Mouse (Mus musculus): ENCODE results near the gene Ccdc102a. TPM values are rescaled to one million over a fixed set of nuclear protein-coding genes. Genes with fewer than 3 reads are reported as not detected.

The Ccdc102a gene
- total RNA-seq, 1 experiment from 2014 or later, result 2.2 TPM

DNA sequence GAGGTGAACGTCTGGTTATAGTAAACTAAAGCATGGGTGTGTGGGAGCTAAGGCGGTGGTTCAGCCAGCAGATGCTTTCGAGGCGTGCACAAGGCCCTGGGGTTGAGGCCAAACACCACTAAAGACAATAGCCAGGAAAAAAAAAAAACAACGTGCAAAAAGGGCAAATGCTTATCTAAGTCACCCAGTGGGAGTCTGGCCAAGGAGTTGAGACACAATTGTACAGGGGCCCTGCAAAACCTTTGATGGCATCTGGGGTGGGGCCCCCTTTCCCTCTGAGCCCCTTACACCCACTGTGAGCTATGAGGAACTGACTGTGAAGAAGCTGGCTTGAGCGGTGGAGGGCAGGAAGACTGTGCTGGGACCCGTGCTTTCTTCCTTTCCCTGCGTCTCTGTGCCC is 4.7 kb upstream of the Ccdc102a start:
- ATAC-seq (replicated peaks; ENCODE audit: low read depth, poor library complexity, severe bottlenecking), result peak; percentile 56

DNA sequence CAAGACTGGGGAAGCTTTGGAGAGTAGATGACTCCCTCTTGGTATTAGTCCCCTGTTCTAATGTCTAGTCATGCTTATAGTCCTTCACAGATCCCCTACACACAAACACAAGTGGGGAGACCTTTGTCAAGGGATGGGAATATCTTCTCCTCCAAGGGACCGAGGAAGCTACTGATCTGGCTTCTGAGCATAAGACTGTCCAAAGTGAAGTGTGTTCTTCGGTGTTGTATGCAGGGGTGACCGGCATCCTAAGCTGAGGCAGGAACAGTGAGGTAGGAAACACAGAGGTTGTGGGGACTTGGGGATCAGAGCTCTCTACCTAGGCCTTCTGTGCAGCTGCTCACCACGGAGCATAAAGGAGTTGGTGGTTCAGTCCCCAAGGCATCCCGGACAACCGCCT is 4.3 kb upstream of the Ccdc102a start:
- ATAC-seq (replicated peaks; ENCODE audit: low read depth, poor library complexity, severe bottlenecking), result no peak

DNA sequence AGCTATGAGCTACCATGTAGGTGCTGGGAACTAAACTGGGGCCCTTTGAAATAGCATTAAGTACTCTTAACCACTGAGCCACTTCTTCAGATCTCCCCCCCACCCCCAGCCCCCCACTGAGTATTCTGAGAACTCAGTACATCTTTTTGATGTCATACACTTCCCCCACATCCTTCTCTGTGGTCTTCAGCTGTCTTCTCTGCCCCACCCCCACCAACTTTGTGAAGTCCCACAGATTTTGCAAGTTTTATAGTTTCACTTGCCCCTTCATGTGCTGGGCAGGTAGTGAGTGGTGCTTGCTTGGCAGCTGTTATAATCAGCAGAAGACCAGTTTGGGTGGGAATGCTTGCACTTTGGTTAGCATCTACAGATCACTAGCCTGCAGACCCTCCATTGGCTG is 1.4 kb upstream of the Ccdc102a start:
- ATAC-seq (replicated peaks; ENCODE audit: low read depth, poor library complexity, severe bottlenecking), result 0 out of 2 replicates have a peak, but pooled peaks have one; percentile 9

DNA sequence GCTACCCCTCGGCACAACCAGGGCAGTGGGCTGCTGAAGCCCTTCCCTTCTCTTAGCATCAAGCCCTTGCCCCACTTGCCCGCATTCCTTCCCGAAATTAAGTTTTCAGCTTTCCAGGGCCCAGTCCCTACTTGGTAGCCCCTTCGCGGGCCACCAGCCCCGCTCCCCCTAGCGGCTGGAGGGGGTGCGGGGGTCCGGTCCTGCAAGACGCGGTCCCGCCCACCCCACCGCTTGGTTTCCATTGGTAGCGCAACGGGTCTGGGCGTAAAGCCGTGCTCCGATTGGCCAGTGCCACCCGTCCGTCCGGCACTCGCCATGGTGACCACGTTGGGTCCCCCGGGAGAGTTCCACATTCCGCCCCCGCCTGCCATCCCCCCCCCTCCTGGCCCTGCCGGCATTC is 546 bp downstream of the Ccdc102a start:
- peak; percentile 79 for ATAC-seq (replicated peaks; ENCODE audit: low read depth, poor library complexity, severe bottlenecking)

DNA sequence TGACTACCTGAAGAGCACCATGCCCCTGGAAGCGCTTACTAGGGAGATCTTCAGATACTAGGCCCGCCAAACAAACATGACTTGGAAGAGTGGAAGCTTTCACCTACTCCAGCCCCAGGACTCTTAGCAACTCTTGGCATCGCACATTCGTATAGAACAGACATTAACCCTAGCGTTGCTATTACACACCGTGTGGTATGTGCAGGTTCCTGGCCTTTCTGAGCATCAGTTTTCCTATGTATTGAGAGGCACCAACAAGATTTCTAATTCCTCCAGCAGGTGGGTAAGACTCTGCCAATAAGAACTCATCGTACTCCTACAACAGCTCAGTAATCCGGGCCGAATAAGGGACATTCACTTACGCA is 956 bp downstream of the Ccdc102a start:
- 0 out of 2 replicates have a peak, but pooled peaks have one; percentile 1 for ATAC-seq (replicated peaks; ENCODE audit: low read depth, poor library complexity, severe bottlenecking)

DNA sequence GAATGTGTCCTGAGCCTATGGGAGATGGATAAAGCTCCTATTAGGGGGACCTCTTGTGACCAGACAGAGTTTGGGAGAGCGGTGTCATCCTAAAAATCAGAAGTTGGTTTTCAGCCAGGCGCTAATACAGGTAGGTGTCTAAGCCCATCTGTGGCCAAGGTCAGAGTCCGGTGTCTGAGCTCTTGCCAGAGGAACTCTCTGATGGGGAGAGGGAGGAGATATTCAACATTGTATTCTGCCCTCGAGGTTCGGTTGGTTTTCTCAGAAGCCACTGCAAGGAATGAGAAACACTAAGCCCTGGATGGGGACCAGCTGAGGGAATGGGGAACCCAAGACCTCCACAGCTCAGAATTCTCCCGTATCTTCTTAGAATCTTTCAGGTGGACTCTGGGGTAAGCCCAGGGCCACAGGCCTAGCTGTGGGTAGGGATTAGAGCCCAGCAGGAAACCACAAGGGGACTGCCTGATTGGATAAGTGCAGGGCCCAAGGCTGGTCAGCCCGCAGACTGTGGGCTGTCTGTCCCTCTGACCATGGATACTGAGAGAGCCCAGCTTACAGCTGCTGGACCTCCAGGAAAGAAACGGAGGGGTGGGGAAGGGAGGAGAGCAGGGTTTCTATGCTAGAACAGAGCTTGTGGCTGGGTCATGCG is 1.5 kb downstream of the Ccdc102a start:
- peak; percentile 36 for ATAC-seq (replicated peaks; ENCODE audit: low read depth, poor library complexity, severe bottlenecking)

DNA sequence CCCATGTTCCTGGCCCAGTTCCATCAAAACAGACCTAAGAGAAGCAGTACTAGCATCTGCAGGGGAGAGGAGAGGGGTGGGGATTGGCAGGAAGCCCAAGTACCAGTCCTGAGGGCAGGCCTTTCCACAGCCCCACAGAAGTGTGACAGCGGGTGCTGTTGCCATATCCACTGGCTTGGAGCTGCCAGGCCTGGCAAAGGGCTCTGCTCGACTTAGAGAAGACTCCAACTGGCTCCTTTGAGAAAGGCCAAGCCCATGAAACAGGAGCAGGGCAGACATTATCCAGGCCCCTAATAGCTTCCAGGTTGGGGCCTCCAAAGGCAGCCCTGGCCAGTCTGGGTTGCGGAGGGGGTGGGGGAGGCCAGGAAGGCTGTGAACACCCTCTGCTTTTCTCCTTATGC is 3.2 kb downstream of the Ccdc102a start:
- no peak for ATAC-seq (replicated peaks; ENCODE audit: low read depth, poor library complexity, severe bottlenecking)

DNA sequence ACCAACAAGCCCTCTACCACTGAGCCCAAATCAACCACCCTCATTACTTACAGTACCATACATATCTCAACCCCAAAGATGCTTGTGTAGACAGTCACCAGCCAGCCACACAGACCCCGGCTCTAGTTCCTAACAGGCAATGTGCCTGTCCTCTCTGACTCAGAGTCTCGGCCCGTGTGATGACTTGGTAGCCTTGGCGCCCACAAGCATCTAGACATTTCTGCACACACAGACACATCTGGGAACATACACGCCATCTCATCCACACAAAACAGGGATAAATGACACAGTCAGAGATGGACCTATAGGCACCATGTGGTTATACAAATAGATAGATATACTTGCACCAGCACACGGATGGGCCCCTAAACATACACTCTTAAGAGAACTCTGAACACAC is 3.6 kb downstream of the Ccdc102a start:
- no peak for ATAC-seq (replicated peaks; ENCODE audit: low read depth, poor library complexity, severe bottlenecking)

DNA sequence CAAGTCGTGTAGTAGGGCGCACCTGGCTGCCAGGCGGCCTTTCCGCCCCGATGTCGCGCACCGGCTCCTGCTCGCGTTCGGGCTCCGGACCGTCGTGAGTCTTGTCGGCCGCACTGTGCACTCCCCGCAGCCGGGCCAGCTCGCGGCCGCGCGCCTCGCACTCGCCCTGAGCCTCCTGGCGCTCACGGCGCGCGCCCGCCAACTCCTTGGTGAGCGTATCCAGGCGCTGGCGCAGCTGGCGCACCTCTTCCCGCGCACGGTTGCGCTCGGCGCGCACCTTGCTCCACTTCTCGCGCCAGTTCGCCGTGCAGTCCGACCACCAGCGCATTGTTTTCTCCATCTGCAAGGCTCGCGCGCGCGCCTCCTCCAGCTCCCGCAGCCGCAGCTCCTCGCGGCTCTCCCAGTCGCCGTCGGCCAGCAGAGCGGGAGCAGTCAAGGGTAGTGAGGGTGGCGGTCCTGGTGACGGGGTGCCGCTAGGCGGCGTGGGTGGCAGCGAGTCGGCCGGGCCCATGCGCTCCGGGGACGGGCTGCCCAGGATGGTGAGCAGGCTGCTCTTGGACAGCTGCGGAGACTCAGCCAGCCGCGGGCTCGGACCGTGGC is 4.7 kb downstream of the Ccdc102a start:
- no peak for ATAC-seq (replicated peaks; ENCODE audit: low read depth, poor library complexity, severe bottlenecking)

DNA sequence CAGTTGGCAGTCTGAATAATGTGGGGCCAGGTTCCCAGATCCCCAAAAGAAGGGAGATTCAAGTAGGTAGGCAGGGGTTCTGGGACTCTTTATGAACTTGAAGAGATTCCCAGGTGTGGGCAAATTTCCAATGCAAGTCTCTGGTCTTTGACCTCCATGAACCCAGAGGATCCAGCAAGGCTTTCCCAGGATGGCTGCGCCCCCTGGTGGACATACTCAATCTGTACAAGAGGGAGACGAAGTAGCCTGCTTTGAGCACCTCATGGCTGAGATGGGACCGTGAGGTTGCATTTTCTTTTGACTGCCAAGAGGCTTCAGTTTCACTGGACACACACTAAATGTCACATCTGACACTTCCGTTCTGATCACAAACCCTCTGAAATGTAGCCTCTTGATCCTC is 9.1 kb downstream of the Ccdc102a start:
- peak; percentile 85 for ATAC-seq (replicated peaks; ENCODE audit: low read depth, poor library complexity, severe bottlenecking)

DNA sequence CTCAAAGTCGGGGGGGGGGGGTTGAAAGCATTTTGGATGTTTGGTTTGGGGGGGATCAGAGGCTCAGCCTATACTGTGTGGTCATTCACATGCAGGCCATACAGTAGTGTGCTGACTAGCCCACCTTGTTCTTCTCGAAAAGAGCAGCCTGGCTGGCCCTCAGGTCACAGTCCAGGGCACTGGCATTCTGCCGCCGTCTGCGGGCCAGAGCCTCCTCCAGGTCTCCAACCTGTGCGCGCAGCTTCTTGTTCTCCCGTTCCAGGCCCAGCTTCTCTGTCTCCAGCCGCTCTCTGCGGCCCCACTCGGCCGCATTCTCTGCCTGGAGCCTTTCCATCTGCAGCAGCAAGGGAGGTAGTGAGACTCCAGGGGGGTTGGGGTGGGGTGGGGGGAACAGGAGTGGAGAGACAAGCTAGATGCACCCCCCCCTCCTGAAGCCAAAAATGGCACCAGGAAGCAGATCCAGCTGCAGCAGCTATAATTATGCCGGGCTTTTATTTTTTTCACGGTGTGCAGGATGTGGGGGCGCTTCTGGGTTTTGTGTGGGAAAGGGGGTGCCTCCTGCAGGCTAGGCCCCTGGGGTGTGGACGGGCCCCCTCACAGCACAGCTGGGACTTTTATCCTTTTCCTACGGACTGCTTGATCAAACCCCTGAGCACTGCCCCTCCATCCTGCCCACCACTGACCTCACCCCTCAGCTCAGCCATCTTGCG is 10.2 kb downstream of the Ccdc102a start:
- ATAC-seq (replicated peaks; ENCODE audit: low read depth, poor library complexity, severe bottlenecking), result no peak

DNA sequence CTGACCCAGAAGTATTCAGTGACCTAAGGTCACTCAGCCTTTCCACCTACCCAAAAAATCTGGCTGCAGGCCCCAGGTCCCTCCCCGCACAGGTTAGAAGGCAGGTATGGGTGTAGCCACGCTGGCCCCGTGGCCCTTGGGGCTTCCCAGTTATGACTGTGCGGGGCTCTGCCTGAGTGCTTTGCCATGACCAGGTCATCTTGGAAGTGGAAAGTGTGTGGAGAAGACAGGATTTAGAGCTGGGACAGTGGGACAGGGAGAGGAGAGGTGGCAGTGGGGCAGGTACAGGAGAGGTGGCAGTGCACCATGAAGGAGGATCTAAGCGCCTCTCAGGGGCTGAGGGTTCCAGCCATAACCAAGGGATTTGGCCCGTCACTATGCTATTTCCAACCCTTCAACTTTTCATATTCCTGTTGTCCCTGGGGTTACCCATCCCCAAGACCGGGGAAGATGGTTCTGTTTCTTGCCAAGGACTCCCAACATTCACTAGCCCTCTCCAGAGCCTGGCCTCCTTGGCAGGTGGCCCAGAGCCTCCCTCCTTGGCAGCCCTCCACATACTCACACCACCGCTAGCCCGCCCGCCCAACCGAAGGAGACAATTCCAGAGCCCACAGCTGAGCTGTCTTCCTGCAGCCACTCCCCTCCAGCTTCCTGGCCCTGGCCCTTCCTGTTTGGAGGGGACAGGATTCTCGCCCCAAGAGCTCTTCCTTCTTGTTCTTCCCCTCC is 13.3 kb downstream of the Ccdc102a start:
- ATAC-seq (replicated peaks; ENCODE audit: low read depth, poor library complexity, severe bottlenecking), result no peak

DNA sequence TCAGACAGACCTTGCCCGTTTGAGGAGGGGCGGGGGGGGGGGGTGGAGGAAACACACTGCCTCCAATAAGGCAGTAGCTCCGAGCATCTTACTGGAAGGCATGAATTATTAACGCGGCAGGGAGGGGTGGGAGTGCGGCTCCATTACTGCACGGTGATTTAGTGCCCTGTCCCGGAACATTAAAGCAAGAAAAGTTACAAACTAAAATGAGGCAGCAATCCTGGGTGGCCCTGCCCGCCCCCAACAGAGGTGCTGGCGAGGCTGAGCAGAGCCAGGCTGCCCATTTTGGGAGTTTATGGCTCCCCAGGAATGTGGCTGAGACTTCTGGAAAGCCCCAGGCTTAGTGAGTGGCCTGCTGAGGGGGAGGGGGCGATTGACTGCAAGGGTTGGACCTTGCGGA is 14.2 kb downstream of the Ccdc102a start:
- no peak for ATAC-seq (replicated peaks; ENCODE audit: low read depth, poor library complexity, severe bottlenecking)

DNA sequence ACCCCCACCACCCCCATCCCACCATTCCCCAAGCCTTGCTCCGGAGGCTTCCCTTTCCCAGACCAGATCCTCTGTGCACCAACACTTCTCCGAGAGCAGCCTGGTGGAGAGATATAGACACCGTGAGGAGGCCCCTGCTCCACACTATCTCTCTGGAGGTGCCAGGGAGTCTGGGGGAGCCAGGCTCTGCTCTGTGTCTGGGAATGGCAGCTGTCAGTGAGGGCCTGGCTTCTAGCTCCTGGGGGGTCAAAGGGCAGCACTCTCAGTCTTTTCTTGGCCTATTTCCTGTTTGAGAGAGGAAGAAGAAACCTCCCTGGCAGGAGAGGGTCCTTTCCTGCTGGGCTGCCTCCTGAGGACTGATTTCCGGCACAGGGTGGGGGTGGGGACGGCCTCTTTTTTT is 16.9 kb downstream of the Ccdc102a start:
- no peak for ATAC-seq (replicated peaks; ENCODE audit: low read depth, poor library complexity, severe bottlenecking)

DNA sequence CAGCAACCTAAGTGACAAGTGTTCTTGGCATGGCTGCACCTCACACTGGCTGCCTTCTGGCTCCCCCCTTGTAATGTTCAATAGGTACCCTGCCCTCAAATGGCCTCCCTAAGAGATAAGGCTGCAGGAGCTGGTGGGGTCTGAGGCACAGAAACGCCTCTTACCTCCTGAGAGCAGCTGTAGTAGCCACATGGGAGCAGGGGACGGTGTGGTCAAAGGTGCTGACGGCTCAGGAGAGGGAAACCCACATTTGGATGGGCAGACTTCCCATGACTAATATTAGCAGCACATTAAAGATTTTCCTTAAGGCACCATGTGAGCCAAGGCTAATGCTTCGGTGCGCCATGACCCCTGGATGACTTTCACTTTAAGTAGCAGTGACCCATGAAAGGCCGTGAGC is 17.3 kb downstream of the Ccdc102a start:
- no peak for ATAC-seq (replicated peaks; ENCODE audit: low read depth, poor library complexity, severe bottlenecking)

DNA sequence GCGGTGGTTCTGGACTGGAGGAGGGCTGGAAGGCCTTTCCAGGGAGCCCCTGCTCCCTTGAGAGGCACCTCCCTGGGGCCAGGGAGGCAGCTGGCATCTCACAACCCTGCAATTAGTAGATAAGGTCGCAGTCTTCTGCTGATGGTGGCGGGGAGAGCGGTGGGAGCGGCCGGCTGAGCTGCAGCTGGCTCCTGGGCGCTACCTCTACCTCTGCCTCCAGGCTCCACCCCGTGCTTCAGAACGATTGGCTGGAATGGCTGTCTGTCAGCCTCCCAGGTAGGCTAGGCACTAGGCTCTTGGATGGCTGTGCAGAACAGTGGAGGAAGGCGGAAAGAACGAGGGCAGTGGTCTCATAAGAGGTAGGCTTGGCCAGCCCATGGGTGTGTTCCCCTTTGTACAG is 18.6 kb downstream of the Ccdc102a start:
- peak; percentile 90 for ATAC-seq (replicated peaks; ENCODE audit: low read depth, poor library complexity, severe bottlenecking)

DNA sequence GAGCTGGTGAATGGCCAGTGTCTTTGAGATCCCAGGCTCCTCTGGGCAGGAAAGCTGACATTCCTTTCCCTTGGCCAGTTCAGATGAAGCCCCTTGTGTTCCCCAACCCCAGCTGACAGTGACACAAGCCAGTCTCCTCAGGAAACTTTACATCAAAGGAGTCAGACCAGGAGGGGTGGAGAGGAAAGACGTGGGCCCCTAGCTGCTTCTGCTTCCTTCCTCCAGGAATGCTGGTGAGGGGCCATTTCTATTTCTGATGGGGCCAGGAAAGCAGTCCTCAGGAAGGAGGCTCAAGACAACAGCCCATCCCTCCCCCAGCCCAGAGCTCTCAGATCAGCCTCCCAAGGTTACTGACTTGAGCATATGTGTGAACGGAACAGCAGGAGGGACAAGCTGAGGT is 25.0 kb downstream of the Ccdc102a start:
- no peak for ATAC-seq (replicated peaks; ENCODE audit: low read depth, poor library complexity, severe bottlenecking)

DNA sequence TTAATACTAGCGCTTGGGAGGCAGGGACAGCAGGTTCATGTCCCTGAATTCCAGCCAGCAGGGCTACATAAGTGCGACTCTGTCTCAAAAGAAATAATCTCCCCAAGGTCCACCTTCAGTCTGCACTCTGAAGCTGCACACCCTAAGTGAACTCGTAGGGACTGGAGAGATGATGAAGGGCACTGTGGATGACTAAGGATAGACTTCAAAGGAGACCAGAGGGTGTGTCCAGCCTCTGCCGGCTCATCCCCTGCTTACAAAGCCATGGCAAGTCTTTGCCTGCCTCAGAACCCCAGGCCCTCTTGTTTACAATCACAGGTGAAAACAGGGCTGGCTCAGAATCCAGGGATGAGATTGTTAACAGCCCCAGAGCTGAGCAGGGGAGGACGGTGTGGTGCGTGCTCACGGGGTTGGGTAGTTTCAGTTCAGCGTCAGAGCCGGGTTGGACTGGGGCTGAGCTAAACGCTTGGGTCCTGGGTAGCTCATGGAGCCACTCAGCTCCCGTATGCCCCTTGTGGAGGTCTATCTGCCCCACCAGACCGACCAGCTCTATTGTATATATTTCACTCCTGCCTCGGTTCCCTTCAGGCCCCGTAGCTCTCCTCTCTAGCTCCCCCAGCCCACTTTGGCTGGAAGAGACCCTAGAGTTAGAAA is 29.4 kb downstream of the Ccdc102a start:
- peak; percentile 89 for ATAC-seq (replicated peaks; ENCODE audit: low read depth, poor library complexity, severe bottlenecking)

DNA sequence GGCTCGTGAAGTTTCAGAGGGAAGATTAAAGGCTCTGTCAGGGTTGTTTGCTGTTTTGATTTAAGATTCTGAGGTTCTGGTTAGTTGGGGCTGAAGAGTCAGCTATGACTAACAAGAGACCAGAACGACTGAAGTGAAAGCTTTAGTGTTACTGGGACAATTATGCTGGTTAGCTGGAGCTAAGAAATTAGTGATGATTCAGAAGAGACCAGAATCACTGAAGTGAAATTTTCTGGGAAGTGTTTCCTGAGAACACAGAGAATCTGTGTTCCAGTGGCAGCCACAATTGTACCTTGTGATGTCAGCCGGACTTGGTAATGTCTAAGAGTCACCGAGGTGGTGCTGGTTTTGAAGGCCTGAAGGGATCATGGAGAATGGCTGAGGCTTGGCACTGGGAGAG is 37.2 kb downstream of the Ccdc102a start:
- no peak for ATAC-seq (replicated peaks; ENCODE audit: low read depth, poor library complexity, severe bottlenecking)

DNA sequence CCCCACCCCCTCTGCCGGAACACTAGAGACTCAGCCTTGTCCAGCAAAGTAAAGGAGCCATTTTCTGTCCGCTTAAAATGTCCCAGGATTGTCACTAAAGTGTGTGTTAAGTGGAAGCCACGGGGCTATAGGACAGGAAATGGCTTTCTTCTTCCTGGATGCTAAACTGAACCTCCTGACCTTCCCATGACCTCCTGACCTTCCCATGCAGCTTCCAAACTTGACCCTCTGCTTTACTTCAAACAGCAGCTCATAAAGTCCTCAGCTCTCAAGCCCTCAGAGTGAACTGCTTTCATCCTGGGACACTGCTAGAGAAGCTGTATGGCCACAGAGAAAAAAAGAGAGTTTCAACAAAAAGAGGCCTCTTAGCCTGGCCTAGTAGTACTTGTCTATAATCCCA is 41.1 kb downstream of the Ccdc102a start:
- ATAC-seq (replicated peaks; ENCODE audit: low read depth, poor library complexity, severe bottlenecking), result no peak

Data from common myeloid progenitor, adult 5-6 weeks (primary cell).